Mouse (Mus musculus) neural tube, embryonic 13.5 days (tissue): ENCODE measurements at regions not wholly inside any gene's neighbourhood (a gene's known extent, or its start where the extent isn't known, plus 50 kb on each side); places are given as distances from the start of the nearest gene placed in this dataset.

Source experiments
- ATAC-seq: fragments of 200-750 bp; cut with Nextera tagmentation; 2 replicates; pipeline ENCODE4 v1.8.0; 2017; ENCODE audit warnings: low read depth, mild to moderate bottlenecking, moderate TSS enrichment, moderate library complexity
- H3K27ac ChIP-seq: fragments of 300-500 bp; sonication (generic); replicated peaks from 2 replicates; pipeline ENCODE4 v1.5.1; 2015; ENCODE audit warnings: moderate library complexity, mild to moderate bottlenecking, inconsistent platforms
- H3K27me3 ChIP-seq: fragments of 300-500 bp; sonication (generic); 2 replicates; pipeline ENCODE4 v1.6.1; 2015; ENCODE audit warnings: mild to moderate bottlenecking, inconsistent platforms
- H3K36me3 ChIP-seq: fragments of 300-500 bp; sonication (generic); 2 replicates; pipeline ENCODE4 v1.6.1; 2015; ENCODE audit warnings: mild to moderate bottlenecking, inconsistent platforms
- H3K4me1 ChIP-seq: fragments of 300-500 bp; sonication (generic); replicated peaks from 2 replicates; pipeline ENCODE4 v1.6.1; 2015; ENCODE audit warnings: inconsistent platforms
- H3K4me2 ChIP-seq: fragments of 300-500 bp; sonication (generic); 2 replicates; pipeline ENCODE4 v1.6.1; 2015; ENCODE audit warnings: inconsistent platforms, mild to moderate bottlenecking, moderate library complexity
- H3K4me3 ChIP-seq: fragments of 300-500 bp; sonication (generic); 2 replicates; pipeline ENCODE4 v1.5.1; 2015; ENCODE audit warnings: mild to moderate bottlenecking, inconsistent platforms
- H3K9ac ChIP-seq: fragments of 300-500 bp; sonication (generic); 2 replicates; pipeline ENCODE4 v1.6.1; 2015; ENCODE audit warnings: moderate library complexity, mild to moderate bottlenecking, inconsistent platforms
- H3K9me3 ChIP-seq: fragments of 300-500 bp; sonication (generic); 2 replicates; pipeline ENCODE4 v1.6.1; 2016; ENCODE audit warnings: inconsistent platforms
- WGBS: fragments of 180-500 bp; shearing (Covaris S2); methylation state at CpG from one replicate; pipeline ENCODE4 v1.1.7; 2015; 5-methylcytosine and 5-hydroxymethylcytosine counted together

- Histone ChIP-seq H3K36me3 (no peaks in the 10 kb centered on the region), H3K4me2 (no peak overlapping the region), H3K9ac (no peak overlapping the region), H3K4me1 (no peaks in the 10 kb centered on the region), H3K27ac (no peak overlapping the region), H3K9me3 (no peaks in the 10 kb centered on the region), H3K4me3 (no peak overlapping the region), H3K27me3 (no peaks in the 10 kb centered on the region)
- no peak for ATAC-seq
- 78% methylated on average over 3 of the region's 3 CpGs for WGBS
Measured at GRCm38 (mm10) chr6:95769808-95770207, 51.2 kb upstream of the Suclg2 start.

GRCm38 (mm10) chr6:95801651-95802050 lies 83.1 kb upstream of the Suclg2 start:
- Histone ChIP-seq H3K9ac (no peak overlapping the region), H3K36me3 (no peaks in the 10 kb centered on the region), H3K4me1 (no peaks in the 10 kb centered on the region), H3K4me2 (no peak overlapping the region), H3K9me3 (no peaks in the 10 kb centered on the region), H3K27me3 (no peaks in the 10 kb centered on the region), H3K27ac (no peak overlapping the region), H3K4me3 (no peak overlapping the region)
- ATAC-seq: no peak
- WGBS: 82% methylated on average over 6 of the region's 6 CpGs

- no peak overlapping the region for H3K4me2 ChIP-seq
- no peaks in the 10 kb centered on the region for H3K4me1 ChIP-seq
- peaks cover 2% of the 10 kb centered on the region; the same call in 1 of the 2 replicates for H3K9me3 ChIP-seq
- no peaks in the 10 kb centered on the region for H3K27me3 ChIP-seq
- ATAC-seq: no peak
- no peaks in the 10 kb centered on the region for H3K36me3 ChIP-seq
- H3K27ac ChIP-seq: no peak overlapping the region
- H3K9ac ChIP-seq: no peak overlapping the region
- WGBS: 76% methylated on average over 3 of the region's 3 CpGs
- no peak overlapping the region for H3K4me3 ChIP-seq
Measured at GRCm38 (mm10) chr6:95841502-95841901, 122.9 kb upstream of the Suclg2 start.

- no peaks in the 10 kb centered on the region for H3K27me3 ChIP-seq
- no peak overlapping the region for H3K27ac ChIP-seq
- H3K9me3 ChIP-seq: peaks cover 2% of the 10 kb centered on the region; the same call in 1 of the 2 replicates
- no peaks in the 10 kb centered on the region for H3K4me1 ChIP-seq
- H3K36me3 ChIP-seq: no peaks in the 10 kb centered on the region
- WGBS: 78% methylated on average over 1 of the region's 1 CpGs
- ATAC-seq: no peak
- no peak overlapping the region for H3K4me3 ChIP-seq
- H3K9ac ChIP-seq: no peak overlapping the region
- H3K4me2 ChIP-seq: no peak overlapping the region
Measured at GRCm38 (mm10) chr6:95846536-95846935, 127.9 kb upstream of the Suclg2 start.

- Histone ChIP-seq H3K9ac (no peak overlapping the region), H3K27me3 (no peaks in the 10 kb centered on the region), H3K4me3 (no peak overlapping the region), H3K27ac (no peak overlapping the region), H3K36me3 (no peaks in the 10 kb centered on the region), H3K9me3 (no peaks in the 10 kb centered on the region), H3K4me1 (no peaks in the 10 kb centered on the region), H3K4me2 (no peak overlapping the region)
- no peak for ATAC-seq
- WGBS: 88% methylated on average over 6 of the region's 6 CpGs
Measured at GRCm38 (mm10) chr6:95875463-95875862, 156.9 kb upstream of the Suclg2 start.

GRCm38 (mm10) chr6:95876320-95876719 lies 157.7 kb upstream of the Suclg2 start:
- no peak overlapping the region for H3K9ac ChIP-seq
- no peak overlapping the region for H3K4me2 ChIP-seq
- H3K9me3 ChIP-seq: no peaks in the 10 kb centered on the region
- no peaks in the 10 kb centered on the region for H3K36me3 ChIP-seq
- WGBS: 71% methylated on average over 2 of the region's 2 CpGs
- no peaks in the 10 kb centered on the region for H3K27me3 ChIP-seq
- H3K27ac ChIP-seq: no peak overlapping the region
- no peak for ATAC-seq
- H3K4me1 ChIP-seq: no peaks in the 10 kb centered on the region
- no peak overlapping the region for H3K4me3 ChIP-seq

GRCm38 (mm10) chr6:95886645-95887044 lies 168.0 kb upstream of the Suclg2 start:
- Histone ChIP-seq H3K9me3 (no peaks in the 10 kb centered on the region; the same call in 1 of the 2 replicates), H3K4me2 (no peak overlapping the region), H3K36me3 (no peaks in the 10 kb centered on the region), H3K4me3 (no peak overlapping the region), H3K27me3 (no peaks in the 10 kb centered on the region), H3K27ac (no peak overlapping the region), H3K4me1 (no peaks in the 10 kb centered on the region), H3K9ac (no peak overlapping the region)
- no peak for ATAC-seq
- WGBS: 90% methylated on average over 4 of the region's 4 CpGs

GRCm38 (mm10) chr6:95902551-95902950 lies 184.0 kb upstream of the Suclg2 start:
- ATAC-seq: no peak
- 93% methylated on average over 2 of the region's 2 CpGs for WGBS
- H3K27me3 ChIP-seq: no peaks in the 10 kb centered on the region

GRCm38 (mm10) chr6:95904085-95904633 lies 185.6 kb upstream of the Suclg2 start:
- H3K27me3 ChIP-seq: no peaks in the 10 kb centered on the region
- no peak overlapping the region for H3K9ac ChIP-seq
- no peak overlapping the region for H3K4me3 ChIP-seq
- no peaks in the 10 kb centered on the region for H3K9me3 ChIP-seq
- peaks cover 9% of the 10 kb centered on the region for H3K4me1 ChIP-seq
- no peaks in the 10 kb centered on the region for H3K36me3 ChIP-seq
- no peak overlapping the region; the same call in 1 of the 2 replicates for H3K27ac ChIP-seq
- no peak for ATAC-seq
- WGBS: 42% methylated on average over 10 of the region's 10 CpGs
- peak overlapping the region; percentile 22 for H3K4me2 ChIP-seq

More at GRCm38 (mm10) chr6:95902551-95902950, 184.0 kb upstream of the Suclg2 start:
- Histone ChIP-seq H3K36me3 (no peaks in the 10 kb centered on the region), H3K4me3 (no peak overlapping the region), H3K4me1 (peaks cover 9% of the 10 kb centered on the region), H3K9ac (no peak overlapping the region), H3K4me2 (no peak overlapping the region), H3K9me3 (no peaks in the 10 kb centered on the region), H3K27ac (no peak overlapping the region)

GRCm38 (mm10) chr6:95905057-95905456 lies 186.5 kb upstream of the Suclg2 start:
- H3K4me2 ChIP-seq: no peak overlapping the region
- H3K4me3 ChIP-seq: no peak overlapping the region
- no peak overlapping the region for H3K27ac ChIP-seq
- H3K9ac ChIP-seq: no peak overlapping the region
- no peak for ATAC-seq
- peaks cover 9% of the 10 kb centered on the region for H3K4me1 ChIP-seq
- H3K36me3 ChIP-seq: no peaks in the 10 kb centered on the region
- H3K27me3 ChIP-seq: no peaks in the 10 kb centered on the region
- WGBS: 91% methylated on average over 8 of the region's 8 CpGs
- H3K9me3 ChIP-seq: no peaks in the 10 kb centered on the region

- Histone ChIP-seq H3K36me3 (no peaks in the 10 kb centered on the region), H3K4me2 (no peak overlapping the region), H3K27ac (no peak overlapping the region), H3K4me1 (peaks cover 13% of the 10 kb centered on the region), H3K9me3 (no peaks in the 10 kb centered on the region), H3K27me3 (no peaks in the 10 kb centered on the region), H3K9ac (no peak overlapping the region), H3K4me3 (no peak overlapping the region)
- no peak for ATAC-seq
- WGBS: 13% methylated on average over 3 of the region's 3 CpGs
Measured at GRCm38 (mm10) chr6:95921737-95922136, 191.2 kb upstream of the Fam19a1 start.

GRCm38 (mm10) chr6:95934561-95934960 lies 178.4 kb upstream of the Fam19a1 start:
- Histone ChIP-seq H3K36me3 (no peaks in the 10 kb centered on the region), H3K4me2 (no peak overlapping the region), H3K4me1 (no peaks in the 10 kb centered on the region), H3K4me3 (no peak overlapping the region), H3K9me3 (no peaks in the 10 kb centered on the region), H3K9ac (no peak overlapping the region), H3K27me3 (no peaks in the 10 kb centered on the region), H3K27ac (no peak overlapping the region)
- WGBS: 83% methylated on average over 1 of the region's 1 CpGs
- ATAC-seq: no peak

GRCm38 (mm10) chr6:95936504-95936903 lies 176.4 kb upstream of the Fam19a1 start:
- H3K4me2 ChIP-seq: no peak overlapping the region
- no peak overlapping the region for H3K9ac ChIP-seq
- H3K4me1 ChIP-seq: no peaks in the 10 kb centered on the region
- ATAC-seq: no peak
- WGBS: 63% methylated on average over 2 of the region's 2 CpGs
- H3K36me3 ChIP-seq: no peaks in the 10 kb centered on the region
- no peak overlapping the region for H3K27ac ChIP-seq
- no peaks in the 10 kb centered on the region for H3K27me3 ChIP-seq
- H3K9me3 ChIP-seq: no peaks in the 10 kb centered on the region
- no peak overlapping the region for H3K4me3 ChIP-seq
